Mouse (Mus musculus) layer of hippocampus, adult 2 months (tissue): ENCODE results near the gene Dlg2. TPM values are rescaled to one million over a fixed set of nuclear protein-coding genes. Genes with fewer than 3 reads are reported as not detected.

Experiments
- DNase-seq, 2 experiments: peaks; one replicate each; pipeline ENCODE4 v3.0.0; 2022; ENCODE audit warnings: low spot score in 2 of 2
- H3K27ac ChIP-seq: fragments of 200-600 bp; 2 replicates; pipeline ENCODE4 v1.8.1; 2022
- H3K4me3 ChIP-seq: fragments of 200-600 bp; 2 replicates; pipeline ENCODE4 v1.8.1; 2022; ENCODE audit warnings: mild to moderate bottlenecking
- CTCF ChIP-seq: fragments of 200-600 bp; conservative IDR thresholded peaks from 2 replicates; pipeline ENCODE4 v1.8.1; 2022; ENCODE audit warnings: antibody characterized with exemption, mild to moderate bottlenecking, moderate library complexity
- total RNA-seq, 2 experiments: library from RNA; stranded (reverse); gene quantifications; 2 replicates each; pipeline ENCODE4 v1.2.3; 2021

Gene Dlg2
- total RNA-seq, 2 experiments from 2014 or later, result 248 to 256 TPM

DNA sequence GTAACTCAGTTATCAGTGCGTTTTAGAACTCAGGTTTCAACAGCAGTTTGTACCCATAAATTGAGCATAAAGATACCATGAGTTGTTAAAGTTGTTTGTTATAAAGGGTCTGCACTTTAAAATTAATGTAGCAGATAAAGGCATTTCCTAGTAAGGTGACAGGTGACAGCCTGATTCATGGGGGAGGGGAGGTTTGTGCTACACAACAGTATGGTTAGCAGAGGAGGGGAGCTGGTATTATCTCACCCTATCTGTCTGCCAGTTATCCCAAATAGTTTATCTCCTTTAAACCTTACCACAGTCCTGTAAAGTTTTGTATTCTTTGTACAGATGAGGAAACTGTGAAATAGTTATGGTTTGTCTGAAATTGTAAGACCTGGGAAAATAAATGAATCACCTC lies 111.8 kb downstream of the Dlg2 start:
- no peak for TF ChIP-seq CTCF

DNA sequence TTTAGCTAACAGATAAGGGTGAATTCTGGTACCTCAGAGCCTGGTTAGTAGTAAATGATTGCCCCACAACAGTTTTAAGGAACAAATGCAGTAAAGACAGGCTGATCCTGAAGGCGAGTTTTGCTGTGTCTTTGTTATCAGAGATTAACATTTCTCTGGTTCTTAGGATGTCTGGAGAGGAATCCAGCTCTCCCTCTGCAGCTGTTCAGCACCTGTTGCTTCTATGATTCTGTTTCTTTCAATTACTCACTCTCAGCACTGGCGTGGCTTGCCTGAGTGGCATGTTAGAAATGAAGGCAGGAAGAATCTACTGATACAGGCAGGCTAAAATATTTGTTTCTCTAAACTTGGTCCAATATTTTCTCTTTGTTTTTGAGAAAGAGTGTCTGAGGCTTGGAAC lies 133.3 kb downstream of the Dlg2 start:
- no peak overlapping the region for H3K27ac ChIP-seq
- TF ChIP-seq CTCF, result no peak
- DNase-seq, result no peak
- H3K4me3 ChIP-seq, result no peak overlapping the region

More for the DNA sequence above, 111.8 kb downstream of the Dlg2 start:
- Histone ChIP-seq H3K27ac (no peak overlapping the region), H3K4me3 (no peak overlapping the region)
- no peak for DNase-seq

DNA sequence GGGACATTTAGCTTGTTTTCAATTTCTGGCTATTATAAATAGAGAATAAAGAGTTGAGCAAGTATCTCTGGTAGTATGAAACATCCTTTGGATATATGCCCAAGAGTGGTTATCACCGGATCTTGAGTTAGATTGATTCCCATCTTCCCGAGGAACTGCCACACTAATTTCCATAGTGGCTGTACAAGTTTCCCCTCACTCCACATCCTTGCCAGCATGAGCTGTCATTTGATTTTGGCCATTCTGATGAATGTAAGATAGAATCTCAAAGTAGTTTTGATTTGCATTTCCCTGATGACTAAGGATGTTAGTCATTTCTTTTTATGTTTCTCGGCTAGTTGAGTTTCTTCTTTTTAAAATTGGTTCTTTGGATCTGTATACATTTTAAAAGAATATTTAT lies 154.1 kb downstream of the Dlg2 start:
- DNase-seq, result peak in 1 of 2 experiments; percentile 35
- no peak for TF ChIP-seq CTCF
- H3K27ac ChIP-seq, result no peak overlapping the region
- no peak overlapping the region for H3K4me3 ChIP-seq

DNA sequence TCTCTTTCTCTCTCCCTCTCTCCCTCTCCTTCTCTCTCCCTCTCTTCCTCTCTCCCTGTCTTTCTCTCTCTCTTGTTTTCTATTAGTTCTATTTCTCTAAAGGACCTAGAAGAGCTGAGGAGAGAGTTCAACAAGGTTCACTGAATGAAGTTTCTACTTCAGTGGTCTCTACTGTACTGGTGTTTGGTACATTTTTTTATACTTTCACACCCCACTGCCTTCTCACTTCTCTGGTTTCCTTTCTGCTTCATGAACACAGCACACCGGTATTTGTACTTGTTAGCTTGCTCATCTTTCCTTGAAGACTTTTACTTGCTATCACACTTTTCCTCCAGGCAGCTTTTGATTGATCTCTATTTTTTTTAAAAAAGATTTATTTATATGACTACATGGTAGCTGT lies 173.0 kb downstream of the Dlg2 start:
- no peak for TF ChIP-seq CTCF
- no peak for DNase-seq
- no peak overlapping the region for H3K4me3 ChIP-seq
- no peak overlapping the region for H3K27ac ChIP-seq

DNA sequence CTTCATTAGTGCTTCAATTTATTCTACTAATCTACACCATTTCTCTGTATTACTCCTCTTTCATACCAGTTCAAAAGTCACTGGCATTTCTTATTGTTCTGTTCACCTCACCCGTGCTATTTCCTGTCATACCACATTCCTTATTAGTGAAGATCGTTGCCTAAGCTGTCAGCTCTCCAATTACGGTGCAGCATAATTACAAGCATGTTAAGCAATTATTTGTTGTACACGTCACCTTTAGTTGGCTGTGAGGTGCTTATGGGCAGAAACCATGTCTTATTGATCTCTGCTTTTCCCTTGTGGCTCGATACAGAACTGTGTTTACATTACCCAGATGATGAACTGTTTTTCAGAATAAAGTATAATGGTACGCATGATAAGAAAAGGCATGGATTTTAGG lies 174.7 kb downstream of the Dlg2 start:
- DNase-seq, result no peak
- no peak for TF ChIP-seq CTCF
- H3K27ac ChIP-seq, result no peak overlapping the region
- H3K4me3 ChIP-seq, result no peak overlapping the region

DNA sequence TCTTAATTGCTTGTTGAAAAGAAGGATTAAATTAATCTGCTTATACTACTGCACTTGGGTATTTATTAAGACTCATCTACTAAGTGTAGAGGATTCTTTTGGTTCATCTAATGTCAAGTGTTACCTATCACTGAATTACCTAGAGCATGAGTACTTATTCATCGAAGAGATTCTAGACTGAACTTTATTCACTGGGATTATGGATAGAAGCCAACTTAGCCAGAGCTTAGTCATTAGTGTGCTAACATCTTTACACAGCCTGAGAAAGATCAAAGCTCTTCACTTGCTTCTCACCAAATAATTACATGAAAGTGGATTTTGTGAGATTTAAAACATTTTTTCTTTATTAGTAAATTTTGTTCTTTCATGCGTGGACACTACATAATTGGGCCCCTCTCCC lies 175.1 kb downstream of the Dlg2 start:
- Histone ChIP-seq H3K27ac (no peak overlapping the region), H3K4me3 (no peak overlapping the region)
- TF ChIP-seq CTCF, result no peak
- no peak for DNase-seq

DNA sequence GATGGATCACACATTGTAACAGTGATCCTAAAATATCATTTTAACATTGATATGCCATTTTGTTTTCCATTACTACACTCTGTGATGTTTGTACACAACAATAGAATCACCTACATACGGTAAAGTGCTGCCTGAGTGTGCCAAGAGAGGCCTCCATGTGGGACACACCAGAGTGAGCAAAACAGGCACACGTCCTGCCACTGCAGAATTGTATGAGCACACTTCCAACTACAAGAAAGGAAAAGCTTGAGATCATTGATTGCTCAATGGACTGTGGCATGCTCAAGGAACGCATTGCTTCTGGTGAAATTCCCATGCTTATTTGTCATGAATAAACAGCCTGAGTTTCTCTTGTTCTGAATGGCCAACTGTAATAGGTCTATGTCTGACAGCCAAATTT lies 182.1 kb downstream of the Dlg2 start:
- H3K4me3 ChIP-seq, result no peak overlapping the region
- DNase-seq, result no peak
- no peak for TF ChIP-seq CTCF
- H3K27ac ChIP-seq, result peak overlapping the region; percentile 72; the same call in 1 of the 2 replicates

DNA sequence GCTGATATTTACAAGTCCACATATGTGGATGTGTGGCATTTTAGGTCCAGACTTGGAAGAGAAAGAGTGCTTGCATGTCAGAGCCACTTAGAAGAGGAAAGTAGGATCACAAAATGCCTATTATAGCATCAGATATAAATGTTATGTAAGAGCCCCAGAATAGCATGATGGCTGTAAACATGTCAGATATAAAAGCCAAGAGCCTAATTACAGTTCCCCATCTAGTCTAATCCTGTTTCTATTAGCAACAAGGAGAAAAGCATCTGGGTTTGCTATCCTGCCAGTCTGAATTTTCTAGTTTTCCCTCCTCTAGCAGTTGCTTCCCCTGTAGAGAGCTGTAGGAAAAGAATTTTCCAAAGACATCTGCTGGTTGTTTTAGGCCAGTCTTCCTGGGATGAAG lies 217.6 kb downstream of the Dlg2 start:
- Histone ChIP-seq H3K27ac (peak overlapping the region; percentile 93), H3K4me3 (no peak overlapping the region)
- no peak for TF ChIP-seq CTCF
- peak; percentile 33 to 64 for DNase-seq

DNA sequence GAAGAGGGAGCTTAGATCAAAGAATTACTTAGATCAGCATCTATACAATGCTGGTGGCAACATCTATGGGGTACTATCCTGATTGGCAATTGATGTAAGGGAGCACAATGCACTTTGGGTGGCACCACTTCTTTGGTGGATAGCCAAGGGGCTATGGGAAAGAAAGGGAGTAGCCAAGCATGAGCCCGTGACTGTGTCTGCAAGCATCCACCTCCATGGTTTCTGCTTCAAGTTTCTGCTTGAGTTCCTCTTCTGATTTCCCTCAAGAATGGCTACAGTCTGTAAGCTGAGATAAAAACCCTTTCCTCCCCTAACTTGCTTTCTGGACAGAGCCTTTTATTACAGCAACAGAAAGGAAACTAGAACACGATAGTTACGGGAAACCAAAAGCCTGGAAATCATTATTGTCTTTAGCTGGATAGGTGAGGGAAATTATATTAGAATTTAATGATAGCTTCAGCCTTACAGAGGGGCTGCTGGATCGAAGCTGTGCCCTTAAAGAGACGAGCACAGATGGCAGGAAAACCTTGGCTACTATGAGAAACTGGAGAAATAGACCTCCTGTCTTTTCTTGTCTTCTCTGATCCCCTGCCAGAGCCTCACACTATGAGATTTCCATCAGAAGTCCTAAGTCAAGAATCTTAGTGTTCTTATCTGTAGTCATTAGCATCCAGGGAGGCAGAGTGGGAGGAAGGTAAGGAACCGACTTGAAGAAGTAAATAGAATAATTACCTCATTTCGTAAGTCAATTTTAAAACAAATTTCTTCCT lies 219.9 kb downstream of the Dlg2 start:
- no peak for TF ChIP-seq CTCF
- Histone ChIP-seq H3K27ac (peak overlapping the region; percentile 48), H3K4me3 (no peak overlapping the region)
- no peak for DNase-seq

DNA sequence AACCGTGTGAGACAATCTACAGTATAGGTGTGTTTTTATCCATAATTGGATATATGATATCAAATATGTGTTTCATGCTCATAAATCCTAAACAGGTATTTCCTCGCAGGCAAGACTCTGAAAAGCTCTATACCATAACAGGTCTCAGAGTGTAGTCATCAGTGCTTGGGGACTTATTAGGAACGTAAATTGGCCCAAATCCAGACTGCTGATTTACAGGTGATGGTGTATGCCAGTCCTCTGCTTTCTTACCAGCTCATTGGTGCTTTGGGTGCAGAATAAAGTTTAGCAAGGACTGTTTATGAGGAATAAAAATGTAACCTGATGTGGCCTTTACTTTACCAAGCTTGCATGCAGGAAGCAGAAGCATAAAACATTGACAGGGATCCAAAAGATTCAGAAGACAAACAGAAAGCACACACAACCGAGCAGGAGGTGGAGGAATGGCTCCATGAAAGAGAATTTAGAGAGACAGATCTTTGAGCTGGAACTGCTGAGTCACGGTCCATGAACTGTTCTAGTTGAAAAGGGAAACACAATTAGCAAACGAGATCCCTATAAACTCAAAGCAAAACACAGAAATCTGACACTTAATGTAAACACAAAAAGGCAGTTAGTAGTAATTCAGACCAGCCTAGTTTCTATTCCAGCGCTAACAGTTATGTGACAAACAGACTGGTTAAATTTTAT lies 226.8 kb downstream of the Dlg2 start:
- TF ChIP-seq CTCF, result peak; percentile 17
- Histone ChIP-seq H3K27ac (peak overlapping the region; percentile 19), H3K4me3 (no peak overlapping the region)
- DNase-seq, result peak in 1 of 2 experiments; percentile 24

DNA sequence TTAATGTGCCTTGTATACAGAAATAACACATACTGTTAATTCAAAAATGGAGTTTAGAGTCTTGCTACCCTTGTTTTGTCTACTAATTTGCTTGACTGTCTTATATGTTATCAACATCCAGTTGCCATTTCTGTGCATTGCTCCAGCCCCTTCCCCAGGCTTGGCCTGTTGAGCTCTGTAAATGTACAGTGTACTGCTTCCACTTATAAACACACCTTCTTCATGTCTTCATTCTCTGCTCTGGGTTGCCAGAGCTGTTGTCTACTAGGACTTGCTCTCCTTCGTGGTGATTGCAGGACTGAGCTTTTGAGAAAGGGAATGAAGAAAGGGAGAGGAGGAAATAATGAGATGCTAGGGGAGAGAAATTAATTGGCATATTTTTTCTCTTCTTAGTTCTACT lies 227.5 kb downstream of the Dlg2 start:
- H3K4me3 ChIP-seq, result no peak overlapping the region
- no peak for TF ChIP-seq CTCF
- H3K27ac ChIP-seq, result peak overlapping the region; percentile 19; the same call in 1 of the 2 replicates
- DNase-seq, result no peak

DNA sequence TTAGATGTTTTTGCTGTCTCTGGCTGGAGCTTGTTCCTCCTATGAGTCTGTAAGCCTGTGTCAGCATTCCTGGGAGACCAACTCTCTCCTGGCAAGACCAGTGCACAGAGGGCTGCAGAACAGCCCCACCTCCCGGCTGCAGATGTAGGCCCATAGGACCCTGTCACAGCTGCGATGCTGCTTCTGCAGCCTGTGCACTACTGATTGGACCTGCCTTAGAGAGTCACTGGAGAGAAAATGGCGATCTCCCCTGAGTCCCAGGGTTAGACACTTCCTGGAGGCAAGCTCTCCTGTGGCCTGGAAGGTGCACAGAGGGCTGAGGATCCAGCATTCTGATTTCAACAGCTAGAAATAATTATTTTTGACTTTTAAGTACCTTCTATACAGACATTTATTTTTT lies 257.6 kb downstream of the Dlg2 start:
- Histone ChIP-seq H3K27ac (no peak overlapping the region), H3K4me3 (no peak overlapping the region)
- DNase-seq, result no peak
- no peak for TF ChIP-seq CTCF

DNA sequence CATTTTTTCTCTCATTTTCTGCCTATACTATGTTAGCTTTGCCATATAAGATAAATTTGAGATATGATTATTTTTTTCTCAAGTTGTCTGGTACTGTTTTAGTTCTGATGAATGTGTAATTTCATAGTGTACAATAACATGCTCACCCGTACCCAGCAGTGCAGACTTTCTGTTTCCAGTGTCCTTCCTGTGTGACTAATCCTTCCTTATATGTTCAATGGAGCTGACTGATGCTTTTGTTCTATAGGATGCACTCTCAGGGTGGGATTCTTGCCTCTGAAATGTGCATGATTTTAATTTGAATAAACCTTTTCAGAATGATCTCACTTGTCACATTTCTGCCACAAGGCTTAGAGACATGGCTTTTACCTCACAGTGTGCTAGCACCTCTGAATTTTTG lies 259.9 kb downstream of the Dlg2 start:
- no peak overlapping the region for H3K27ac ChIP-seq
- TF ChIP-seq CTCF, result no peak

DNA sequence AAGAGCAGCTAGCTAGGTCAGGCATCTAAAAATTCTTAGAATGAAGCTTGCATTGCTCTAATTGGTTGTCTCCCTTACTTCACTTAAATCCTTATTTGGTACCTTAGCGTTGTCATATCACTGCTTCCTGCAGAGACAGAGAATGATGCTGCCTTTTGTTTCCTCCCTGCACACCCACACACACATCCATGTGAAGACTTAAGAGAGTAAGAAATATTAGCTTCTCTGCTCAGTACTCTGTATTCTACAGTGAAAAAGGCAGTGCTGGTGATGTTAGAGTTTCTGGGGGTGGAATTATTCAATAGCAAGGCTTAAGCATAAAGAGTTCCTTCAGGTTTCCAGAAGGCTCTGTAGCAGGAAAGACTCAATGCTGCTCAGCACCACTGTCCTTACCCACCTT lies 272.2 kb downstream of the Dlg2 start:
- Histone ChIP-seq H3K27ac (no peak overlapping the region), H3K4me3 (no peak overlapping the region)
- TF ChIP-seq CTCF, result no peak
- peak in 1 of 2 experiments; percentile 1 for DNase-seq

More for the DNA sequence above, 259.9 kb downstream of the Dlg2 start:
- DNase-seq, result no peak
- H3K4me3 ChIP-seq, result no peak overlapping the region
